Mouse (Mus musculus) E14TG2a.4 (cell line): ENCODE measurements around the gene Gm20696.

Experiments
- CTCF ChIP-seq: conservative IDR thresholded peaks from 2 replicates; pipeline ENCODE4 v1.5.1; 2014; ENCODE audit warnings: low read length
- NANOG ChIP-seq: IDR thresholded peaks from 2 replicates; pipeline ENCODE4 v1.6.1; 2014; ENCODE audit warnings: borderline replicate concordance, low read length, mixed read lengths

- TF ChIP-seq CTCF = no peak
- TF ChIP-seq NANOG = no peak
Observed at GRCm38 (mm10) chr6:99211663-99212333, 454.8 kb downstream of the Gm20696 start.
